Mouse (Mus musculus) gastrocnemius, adult 18-20 months (tissue): ENCODE results near the gene Slc35d3. TPM values are rescaled to one million over a fixed set of nuclear protein-coding genes. Genes with fewer than 3 reads are reported as not detected.

Experiments
- DNase-seq: peaks from one replicate; pipeline ENCODE4 v3.0.0; 2021; ENCODE audit warnings: low spot score
- total RNA-seq, 2 experiments: library from RNA; stranded (reverse); gene quantifications; 2 replicates each; pipeline ENCODE4 v1.2.3; 2021

The Slc35d3 gene
- total RNA-seq, 2 experiments from 2014 or later, result not detected

DNA sequence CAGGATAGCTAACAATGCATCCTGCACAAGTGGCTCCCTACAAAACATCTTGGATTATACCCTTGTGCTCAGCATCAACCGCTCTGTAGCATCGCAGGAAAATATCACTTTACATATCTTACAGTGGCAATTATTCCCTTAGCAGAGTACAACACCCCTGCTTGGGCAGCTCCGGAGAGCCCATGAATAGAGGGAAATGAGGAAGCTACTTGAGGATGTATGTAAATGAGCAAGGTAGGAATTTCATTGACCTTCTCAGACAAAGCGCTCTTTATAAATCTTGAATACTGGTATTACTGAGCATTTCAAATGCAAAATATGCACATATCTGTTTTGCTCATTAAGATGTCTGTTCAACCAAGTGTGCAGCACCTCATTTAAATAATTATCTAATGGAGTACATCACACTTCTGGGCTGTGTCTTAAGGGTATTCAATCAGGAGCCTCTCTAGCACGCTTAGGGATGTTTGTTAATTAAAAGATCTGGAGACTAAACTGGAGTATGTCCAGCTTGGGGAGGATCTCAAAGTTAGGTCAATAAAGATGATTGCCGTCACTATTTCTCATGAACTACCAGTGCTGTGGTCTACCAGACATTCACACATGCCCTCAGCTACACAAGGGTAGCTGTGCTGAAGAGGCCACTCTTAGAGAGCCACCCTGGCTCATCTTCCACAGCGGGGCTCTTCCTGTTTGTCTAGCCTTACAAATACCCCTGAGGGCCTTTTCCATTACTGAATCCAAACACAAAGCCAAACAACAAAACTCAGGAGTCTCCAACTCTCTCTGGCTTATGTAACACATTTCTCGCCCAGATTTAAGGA lies 15.2 kb downstream of the Slc35d3 start:
- DNase-seq, result no peak

DNA sequence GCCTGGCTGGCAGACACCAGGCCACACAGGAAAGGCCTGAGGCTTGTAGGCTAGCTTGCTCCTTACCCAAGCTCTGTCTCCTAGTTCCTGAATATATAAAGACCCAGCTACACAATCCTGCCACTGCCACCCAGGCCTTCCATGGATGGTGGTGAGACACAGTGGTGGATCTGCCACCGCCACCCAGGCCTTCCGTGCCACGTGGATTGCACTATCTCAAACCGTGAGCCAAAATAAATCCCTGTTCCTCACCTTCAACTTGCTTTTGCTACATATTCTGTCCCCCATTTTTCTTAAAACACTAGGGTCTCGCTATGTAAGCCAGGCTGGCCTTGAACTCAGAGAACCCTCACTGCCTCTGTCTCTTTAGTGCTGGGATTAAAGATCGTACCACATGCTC lies 17.0 kb downstream of the Slc35d3 start:
- DNase-seq, result no peak

DNA sequence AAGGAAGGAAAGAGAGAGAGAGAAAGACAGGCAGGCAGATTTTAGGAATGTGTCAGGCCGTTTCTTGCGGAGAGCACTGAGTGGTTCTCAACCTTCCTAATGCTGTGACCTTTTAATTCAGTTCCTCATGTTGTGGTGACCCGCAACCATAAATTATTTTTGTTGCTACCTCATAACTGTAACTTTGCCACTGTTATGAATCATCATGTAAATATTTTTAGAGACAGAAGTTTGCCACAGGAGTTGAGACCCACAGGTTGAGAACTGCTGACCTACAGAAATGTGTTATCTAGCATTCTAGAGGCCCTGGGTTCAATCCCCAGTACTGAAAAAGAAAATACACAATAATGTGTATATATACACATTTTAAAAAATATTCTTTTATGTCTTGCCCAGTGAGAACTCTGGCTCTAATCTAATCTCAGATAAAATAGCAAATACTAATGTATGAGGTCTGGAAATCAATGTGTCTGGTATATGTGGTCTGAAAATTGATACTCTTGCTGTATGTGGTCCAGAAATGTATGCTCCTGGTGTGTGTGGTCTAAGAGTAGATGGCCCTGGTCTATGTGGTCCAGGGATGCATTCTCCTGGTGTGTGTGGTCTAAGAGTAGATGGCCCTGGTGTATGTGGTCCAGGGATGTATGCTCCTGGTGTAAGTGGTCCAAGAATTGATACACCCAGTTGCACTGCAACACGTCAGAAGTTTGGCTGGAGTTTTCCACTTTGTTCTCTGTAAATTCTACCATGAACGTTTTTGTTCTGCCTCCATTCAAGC lies 20.0 kb downstream of the Slc35d3 start:
- DNase-seq, result no peak

DNA sequence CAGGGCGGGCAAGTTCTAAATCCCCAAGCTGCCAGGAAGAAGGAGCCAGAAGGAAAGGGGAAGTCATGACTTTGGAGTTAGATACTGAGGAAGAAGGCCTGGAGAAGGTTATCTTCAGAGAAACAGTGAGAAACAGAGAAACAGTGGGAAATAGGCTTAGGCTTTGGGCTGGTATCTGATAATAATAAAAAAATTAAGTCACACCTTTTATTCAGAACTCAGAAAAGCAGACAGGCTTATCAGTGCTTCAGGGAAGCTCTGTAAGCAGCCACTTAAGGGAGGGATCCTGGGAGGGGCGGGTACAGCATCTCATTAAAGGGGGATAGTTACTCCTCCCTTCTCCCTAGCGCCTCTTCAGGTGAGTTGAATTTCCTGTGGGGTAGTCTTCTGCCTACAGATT lies 30.3 kb downstream of the Slc35d3 start:
- DNase-seq, result no peak

DNA sequence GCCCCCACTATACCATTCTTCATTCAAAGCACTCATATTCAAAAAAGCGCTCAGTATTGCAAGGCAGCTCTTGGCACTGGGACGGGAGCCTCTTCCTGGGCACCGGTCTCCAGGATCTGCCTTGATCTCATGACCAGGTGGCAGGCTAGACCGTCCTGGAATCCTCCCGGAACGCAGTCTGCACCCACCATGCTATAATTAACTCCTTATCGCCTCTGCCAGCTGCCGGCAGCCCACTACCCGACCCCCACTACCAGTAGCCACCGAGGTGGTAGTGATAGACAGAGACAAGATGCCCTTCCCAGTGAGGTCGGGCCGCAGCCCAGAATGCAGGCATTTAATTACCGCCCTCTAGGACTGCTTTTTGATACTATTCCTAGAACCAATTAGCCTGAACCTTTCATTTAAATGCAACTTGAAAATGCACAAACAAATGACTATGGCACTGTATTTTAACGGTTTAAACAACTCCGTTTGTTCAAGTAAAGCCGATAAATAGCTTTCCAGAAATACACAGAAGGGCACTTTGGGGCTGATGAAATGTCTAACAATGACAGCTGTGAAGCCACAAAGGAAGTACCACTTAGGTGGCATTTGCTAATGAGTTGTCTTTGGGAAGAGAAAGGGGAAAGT lies 32.4 kb downstream of the Slc35d3 start:
- no peak for DNase-seq

DNA sequence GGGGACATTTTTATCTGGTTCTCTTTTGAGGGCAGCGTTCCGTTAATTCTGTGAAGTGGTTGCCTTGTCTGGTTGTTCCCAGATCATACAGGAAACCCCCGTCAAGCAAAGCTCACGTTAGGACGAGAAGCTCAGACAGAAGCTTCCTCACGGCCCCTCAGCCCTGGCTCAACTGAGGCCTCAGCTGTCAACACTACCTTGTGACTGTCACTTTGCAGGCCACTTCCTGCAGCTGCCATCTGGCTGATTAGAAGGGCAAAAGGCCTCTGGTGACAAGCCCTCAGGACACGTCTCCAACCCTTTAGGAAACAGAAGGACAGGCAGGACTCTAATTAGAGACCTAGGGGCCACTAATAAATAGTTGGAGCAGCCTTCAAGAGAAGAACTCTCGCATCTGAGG lies 35.9 kb downstream of the Slc35d3 start:
- no peak for DNase-seq

DNA sequence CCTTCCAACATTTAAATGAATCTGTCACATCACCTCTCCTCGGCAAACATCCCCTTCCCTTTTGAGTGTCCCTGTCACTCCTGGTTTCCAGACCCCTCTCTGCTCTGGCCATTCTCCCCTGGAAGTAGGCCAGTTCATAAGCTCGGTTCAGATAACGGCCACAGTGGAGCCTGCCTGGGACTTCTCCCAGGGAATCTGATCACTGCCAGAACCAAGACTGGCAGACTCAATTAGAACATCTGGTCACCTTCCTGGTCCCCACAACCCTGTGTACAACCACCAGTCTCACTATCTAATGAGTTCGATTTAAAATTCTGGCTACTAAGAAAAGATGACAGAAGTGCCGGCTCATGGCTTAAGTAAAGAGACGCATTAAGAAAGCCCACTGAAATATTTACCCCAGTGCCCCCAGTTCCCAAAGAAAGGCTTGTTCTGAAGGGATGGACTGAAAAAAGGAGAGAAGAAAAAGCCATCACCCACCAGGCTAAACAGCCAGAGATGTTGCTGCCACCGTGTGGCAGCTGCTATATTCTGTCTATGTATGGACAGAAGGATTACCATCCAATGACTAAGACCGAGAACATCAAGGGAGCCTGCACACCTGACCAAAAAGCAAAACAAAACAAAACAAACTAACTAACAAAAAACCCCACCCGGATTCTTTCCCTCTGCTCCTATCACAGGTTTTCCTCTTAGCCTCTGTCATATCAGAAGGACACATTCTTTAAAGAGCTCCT lies 39.7 kb downstream of the Slc35d3 start:
- no peak for DNase-seq

DNA sequence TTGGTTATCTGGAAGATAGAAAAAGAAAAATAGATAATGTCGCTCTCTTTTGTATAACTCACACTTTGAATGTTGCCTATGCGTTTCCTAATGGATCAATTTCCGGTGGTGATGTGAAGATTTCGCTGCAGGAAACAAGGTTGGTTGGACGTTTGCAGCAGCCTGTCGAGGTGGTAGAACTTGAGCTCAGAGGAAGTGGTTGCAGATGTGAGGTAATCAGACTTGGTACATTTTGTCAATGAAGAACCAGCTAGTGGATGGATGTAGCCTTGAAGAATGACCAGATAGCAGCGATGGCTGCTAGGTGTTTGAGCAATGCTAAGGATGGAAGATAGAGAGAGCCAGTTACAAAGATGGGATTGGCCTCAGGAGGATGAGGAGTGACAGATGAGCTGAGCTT lies 46.5 kb downstream of the Slc35d3 start:
- no peak for DNase-seq

DNA sequence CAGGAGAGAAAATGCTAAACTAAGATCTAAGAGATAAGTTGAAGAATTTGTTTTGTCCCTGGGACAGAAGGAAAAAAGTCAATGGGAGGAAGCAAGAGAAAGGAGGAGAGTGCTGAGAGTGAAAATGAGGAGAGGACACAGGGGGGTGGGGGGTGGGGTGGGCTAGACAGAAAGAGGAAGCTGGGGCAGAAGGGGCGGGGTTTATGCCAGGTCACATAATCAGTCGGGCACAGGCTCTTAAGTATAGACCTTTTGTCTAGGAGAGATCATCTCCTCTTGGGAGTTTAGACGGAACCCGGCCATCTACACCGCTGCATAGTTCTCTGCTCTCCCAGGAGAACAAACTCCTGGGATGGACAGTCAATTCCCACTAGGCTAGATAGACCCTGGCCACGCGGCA lies 48.3 kb downstream of the Slc35d3 start:
- no peak for DNase-seq

Other genes starting within 250 kb of the Slc35d3 start
- gene Il22ra2, start 229.5 kb downstream of the Slc35d3 start, total RNA-seq, result not detected
- gene Il20ra, start 138.9 kb downstream of the Slc35d3 start, total RNA-seq, result not detected
- 10 to 100 TPM; 20.6 to 21.7 TPM for gene Pex7, start 56.2 kb upstream of the Slc35d3 start, total RNA-seq
- gene Map3k5, start 83.0 kb upstream of the Slc35d3 start, total RNA-seq, result 1 to 10 TPM; 7.3 to 8.4 TPM